Mouse (Mus musculus): Measurements from ENCODE around the gene Bad.
"Not testable (repeated sequence)": the region's sequence is repeated elsewhere in the genome, so short reads cannot be mapped to it uniquely, and the experiment has no call there.

Gene Bad

GRCm38 (mm10) chr19:6985300-6985699 lies 43.6 kb downstream of the Bad start:
- DNase-seq (ENCODE audit: low read depth, low spot score): no peak

GRCm38 (mm10) chr19:6985951-6986708 lies 44.5 kb downstream of the Bad start:
- DNase-seq (ENCODE audit: low read depth, low spot score): no peak

GRCm38 (mm10) chr19:6987061-6987903 lies 45.6 kb downstream of the Bad start, which contains the start of gene Vegfb:
Vegfb (minus strand) TSS chr19:6987651.
- peak; percentile 49 for DNase-seq (ENCODE audit: low read depth, low spot score)

GRCm38 (mm10) chr19:6987904-6988285 lies 46.2 kb downstream of the Bad start:
- peak; percentile 56 for DNase-seq (ENCODE audit: low read depth, low spot score)

- no peak for DNase-seq (ENCODE audit: low read depth, low spot score)
Observed at GRCm38 (mm10) chr19:6989251-6989650, 47.6 kb downstream of the Bad start.

GRCm38 (mm10) chr19:6990712-6991111 lies 49.1 kb downstream of the Bad start:
- no peak for DNase-seq (ENCODE audit: low read depth, low spot score)

- not testable (repeated sequence) for DNase-seq (ENCODE audit: low read depth, low spot score)
Observed at GRCm38 (mm10) chr19:6991166-6991565, 49.5 kb downstream of the Bad start.

- DNase-seq (ENCODE audit: low read depth, low spot score): peak; percentile 99
Observed at GRCm38 (mm10) chr19:6992011-6992858, 50.6 kb downstream of the Bad start, which contains the start of gene Dnajc4. Dnajc4 (minus strand) TSS chr19:6992572.

- DNase-seq (ENCODE audit: low read depth, low spot score): no peak
Observed at GRCm38 (mm10) chr19:6993011-6993770, 51.5 kb downstream of the Bad start.

- DNase-seq (ENCODE audit: low read depth, low spot score): no peak
Observed at GRCm38 (mm10) chr19:6994002-6994401, 52.3 kb downstream of the Bad start.

GRCm38 (mm10) chr19:6994489-6994888 lies 52.8 kb downstream of the Bad start:
- DNase-seq (ENCODE audit: low read depth, low spot score): no peak

GRCm38 (mm10) chr19:6995255-6995991 lies 53.8 kb downstream of the Bad start:
- peak; percentile 33 for DNase-seq (ENCODE audit: low read depth, low spot score)

GRCm38 (mm10) chr19:6996006-6996405 lies 54.3 kb downstream of the Bad start, which contains the start of the genes Nudt22 and Trpt1:
Nudt22 (minus strand) TSS chr19:6996117.
Trpt1 (plus strand) TSS chr19:6996131.
- DNase-seq (ENCODE audit: low read depth, low spot score): peak; percentile 96

GRCm38 (mm10) chr19:6997721-6998290 lies 56.1 kb downstream of the Bad start:
- DNase-seq (ENCODE audit: low read depth, low spot score): no peak

GRCm38 (mm10) chr19:6999360-7000063 lies 57.9 kb downstream of the Bad start:
- no peak for DNase-seq (ENCODE audit: low read depth, low spot score)

Measured in 3T3-L1 (cell line).